Mouse (Mus musculus): ENCODE results near the gene Prr22. TPM values are rescaled to one million over a fixed set of nuclear protein-coding genes. Genes with fewer than 3 reads are reported as not detected.
A peak's percentile ranks its signal among the peaks of the same experiment; 100 is the strongest.

Gene Prr22
- polyA plus RNA-seq, 1 experiment from 2014 or later: 0.25 TPM

GRCm38 (mm10) chr17:56767531-56768135 lies 2.4 kb upstream of the Prr22 start:
- no peak for TF ChIP-seq CTCF (IDR thresholded peaks at IDR 0.05; ENCODE audit: low read depth)
- Histone ChIP-seq H3K4me1 (replicated peaks; ENCODE audit: control insufficient read depth, insufficient read depth, low read length) (0 out of 2 replicates have a peak, but pooled peaks cover 4% of the 10 kb centered on the region), H3K9ac (ENCODE audit: low read depth, low read length) (no peak overlapping the region), H3K4me3 (ENCODE audit: low read depth, low read length) (no peak overlapping the region), H3K36me3 (ENCODE audit: control insufficient read depth, insufficient read depth) (peaks cover 38% of the 10 kb centered on the region), H3K9me3 (ENCODE audit: control insufficient read depth) (no peaks in the 10 kb centered on the region), H3K27ac (ENCODE audit: low read depth, low read length) (peak overlapping the region; percentile 28; the same call in 1 of the 2 replicates), H3K27me3 (replicated peaks; ENCODE audit: control insufficient read depth, insufficient read depth, low read length) (no peaks in the 10 kb centered on the region), H3K4me2 (replicated peaks; ENCODE audit: low read depth) (no peak overlapping the region)
- WGBS: 92% methylated on average over 29 of the region's 29 CpGs
- no peak for ATAC-seq

- Histone ChIP-seq H3K27ac (ENCODE audit: low read depth, low read length) (no peak overlapping the region), H3K36me3 (ENCODE audit: control insufficient read depth, insufficient read depth) (peaks cover 38% of the 10 kb centered on the region), H3K4me3 (ENCODE audit: low read depth, low read length) (no peak overlapping the region), H3K9ac (ENCODE audit: low read depth, low read length) (no peak overlapping the region), H3K27me3 (replicated peaks; ENCODE audit: control insufficient read depth, insufficient read depth, low read length) (no peaks in the 10 kb centered on the region), H3K4me1 (replicated peaks; ENCODE audit: control insufficient read depth, insufficient read depth, low read length) (0 out of 2 replicates have a peak, but pooled peaks cover 4% of the 10 kb centered on the region), H3K9me3 (ENCODE audit: control insufficient read depth) (no peaks in the 10 kb centered on the region), H3K4me2 (replicated peaks; ENCODE audit: low read depth) (no peak overlapping the region)
- TF ChIP-seq CTCF (IDR thresholded peaks at IDR 0.05; ENCODE audit: low read depth): no peak
- ATAC-seq: no peak
- WGBS: 91% methylated on average over 11 of the region's 11 CpGs
These were observed 1.1 kb upstream of the Prr22 start for GRCm38 (mm10) chr17:56768941-56769340.

- ATAC-seq: no peak
- TF ChIP-seq CTCF (IDR thresholded peaks at IDR 0.05; ENCODE audit: low read depth): peak; percentile 37
- WGBS: 92% methylated on average over 11 of the region's 11 CpGs
These were observed 7.5 kb downstream of the Prr22 start for GRCm38 (mm10) chr17:56777568-56777967.

GRCm38 (mm10) chr17:56778779-56779362 lies 8.8 kb downstream of the Prr22 start:
- no peak overlapping the region for H3K27ac ChIP-seq (ENCODE audit: low read depth, low read length)
- no peaks in the 10 kb centered on the region for H3K9me3 ChIP-seq (ENCODE audit: control insufficient read depth)
- ATAC-seq: no peak
- no peak overlapping the region for H3K4me3 ChIP-seq (ENCODE audit: low read depth, low read length)
- no peaks in the 10 kb centered on the region for H3K36me3 ChIP-seq (ENCODE audit: control insufficient read depth, insufficient read depth)
- no peaks in the 10 kb centered on the region for H3K27me3 ChIP-seq (replicated peaks; ENCODE audit: control insufficient read depth, insufficient read depth, low read length)
- WGBS: 64% methylated on average over 3 of the region's 3 CpGs
- H3K9ac ChIP-seq (ENCODE audit: low read depth, low read length): no peak overlapping the region
- H3K4me2 ChIP-seq (replicated peaks; ENCODE audit: low read depth): no peak overlapping the region
- TF ChIP-seq CTCF (IDR thresholded peaks at IDR 0.05; ENCODE audit: low read depth): no peak
- no peaks in the 10 kb centered on the region for H3K4me1 ChIP-seq (replicated peaks; ENCODE audit: control insufficient read depth, insufficient read depth, low read length)

More at GRCm38 (mm10) chr17:56777568-56777967, 7.5 kb downstream of the Prr22 start:
- Histone ChIP-seq H3K9me3 (ENCODE audit: control insufficient read depth) (no peaks in the 10 kb centered on the region), H3K27me3 (replicated peaks; ENCODE audit: control insufficient read depth, insufficient read depth, low read length) (no peaks in the 10 kb centered on the region), H3K4me1 (replicated peaks; ENCODE audit: control insufficient read depth, insufficient read depth, low read length) (no peaks in the 10 kb centered on the region), H3K4me2 (replicated peaks; ENCODE audit: low read depth) (no peak overlapping the region), H3K4me3 (ENCODE audit: low read depth, low read length) (no peak overlapping the region), H3K36me3 (ENCODE audit: control insufficient read depth, insufficient read depth) (no peaks in the 10 kb centered on the region), H3K27ac (ENCODE audit: low read depth, low read length) (no peak overlapping the region; the same call in 1 of the 2 replicates), H3K9ac (ENCODE audit: low read depth, low read length) (no peak overlapping the region)

GRCm38 (mm10) chr17:56780291-56780978 lies 10.4 kb downstream of the Prr22 start:
- ATAC-seq: peak; percentile 57
- WGBS: 55% methylated on average over 13 of the region's 13 CpGs
- TF ChIP-seq CTCF (IDR thresholded peaks at IDR 0.05; ENCODE audit: low read depth): no peak
- Histone ChIP-seq H3K27ac (ENCODE audit: low read depth, low read length) (no peak overlapping the region), H3K9ac (ENCODE audit: low read depth, low read length) (no peak overlapping the region), H3K4me3 (ENCODE audit: low read depth, low read length) (no peak overlapping the region), H3K9me3 (ENCODE audit: control insufficient read depth) (no peaks in the 10 kb centered on the region), H3K4me2 (replicated peaks; ENCODE audit: low read depth) (no peak overlapping the region), H3K36me3 (ENCODE audit: control insufficient read depth, insufficient read depth) (no peaks in the 10 kb centered on the region), H3K27me3 (replicated peaks; ENCODE audit: control insufficient read depth, insufficient read depth, low read length) (no peaks in the 10 kb centered on the region), H3K4me1 (replicated peaks; ENCODE audit: control insufficient read depth, insufficient read depth, low read length) (no peaks in the 10 kb centered on the region)

GRCm38 (mm10) chr17:56788886-56789285 lies 18.8 kb downstream of the Prr22 start:
- no peak overlapping the region for H3K4me3 ChIP-seq (ENCODE audit: low read depth, low read length)
- H3K4me2 ChIP-seq (replicated peaks; ENCODE audit: low read depth): no peak overlapping the region
- no peaks in the 10 kb centered on the region for H3K36me3 ChIP-seq (ENCODE audit: control insufficient read depth, insufficient read depth)
- 62% methylated on average over 3 of the region's 3 CpGs for WGBS
- H3K27ac ChIP-seq (ENCODE audit: low read depth, low read length): no peak overlapping the region
- ATAC-seq: no peak
- H3K4me1 ChIP-seq (replicated peaks; ENCODE audit: control insufficient read depth, insufficient read depth, low read length): no peaks in the 10 kb centered on the region
- no peaks in the 10 kb centered on the region for H3K9me3 ChIP-seq (ENCODE audit: control insufficient read depth)
- no peak overlapping the region for H3K9ac ChIP-seq (ENCODE audit: low read depth, low read length)
- no peaks in the 10 kb centered on the region for H3K27me3 ChIP-seq (replicated peaks; ENCODE audit: control insufficient read depth, insufficient read depth, low read length)
- no peak for TF ChIP-seq CTCF (IDR thresholded peaks at IDR 0.05; ENCODE audit: low read depth)
